Mouse (Mus musculus) lung, postnatal 0 days (tissue): ENCODE measurements around the gene Cfap97. TPM values are rescaled to one million over a fixed set of nuclear protein-coding genes. Genes with fewer than 3 reads are reported as not detected.

Source experiments
- ATAC-seq: fragments of 200-750 bp; cut with Nextera tagmentation; 2 replicates; pipeline ENCODE4 v1.8.0; 2017; ENCODE audit warnings: moderate library complexity
- DNase-seq: peaks from one replicate; pipeline ENCODE4 v3.0.0-alpha.2; 2016; ENCODE audit warnings: low spot score
- H3K27ac ChIP-seq: fragments of 300-500 bp; sonication (generic); 2 replicates; pipeline ENCODE4 v1.5.1; 2014; ENCODE audit warnings: antibody characterized with exemption, mild to moderate bottlenecking, low read length, mixed read lengths
- H3K27me3 ChIP-seq: fragments of 300-500 bp; sonication (generic); replicated peaks from 2 replicates; pipeline ENCODE4 v1.6.1; 2014; ENCODE audit warnings: low read length, mixed read lengths; ENCODE audit not compliant: insufficient read depth
- H3K36me3 ChIP-seq: fragments of 300-500 bp; sonication (generic); 2 replicates; pipeline ENCODE4 v1.6.1; 2014; ENCODE audit warnings: low read length, mixed read lengths; ENCODE audit not compliant: insufficient read depth
- H3K4me1 ChIP-seq: fragments of 300-500 bp; sonication (generic); 2 replicates; pipeline ENCODE4 v1.6.1; 2014; ENCODE audit warnings: antibody characterized with exemption, low read depth, low read length, mixed read lengths; ENCODE audit not compliant: insufficient read depth
- H3K4me2 ChIP-seq: fragments of 300-500 bp; sonication (generic); replicated peaks from 2 replicates; pipeline ENCODE4 v1.6.1; 2014; ENCODE audit warnings: low read depth, mild to moderate bottlenecking, low read length, moderate library complexity, mixed read lengths
- H3K4me3 ChIP-seq: fragments of 300-500 bp; sonication (generic); 2 replicates; pipeline ENCODE4 v1.5.1; 2014; ENCODE audit warnings: low read depth, low read length
- H3K9ac ChIP-seq: fragments of 300-500 bp; sonication (generic); replicated peaks from 2 replicates; pipeline ENCODE4 v1.6.1; 2014; ENCODE audit warnings: low read depth, mild to moderate bottlenecking
- H3K9me3 ChIP-seq: fragments of 300-500 bp; sonication (generic); 2 replicates; pipeline ENCODE4 v1.6.1; 2016; ENCODE audit warnings: low read length, mixed read lengths
- CTCF ChIP-seq: IDR thresholded peaks from 2 replicates; pipeline ENCODE4 v1.5.1; 2016; ENCODE audit warnings: antibody characterized with exemption, mild to moderate bottlenecking
- EP300 ChIP-seq: IDR thresholded peaks from 2 replicates; pipeline ENCODE4 v1.6.1; 2016; ENCODE audit warnings: antibody characterized with exemption, mild to moderate bottlenecking, control low read depth
- WGBS: fragments of 180-500 bp; shearing (Covaris S2); extraction: QIAGEN DNeasy Blood & Tissue Kit; methylation state at CpG from one replicate; pipeline ENCODE4 v1.1.7; 2014; 5-methylcytosine and 5-hydroxymethylcytosine counted together
- polyA plus RNA-seq: library from polyadenylated mRNA; unstranded; fragments of >200 nt; fragmentation: Nextera tagmentation; extraction: Ambion mirVana; gene quantifications from 2 replicates; pipeline ENCODE4 v1.2.1, GENCODE M21; 2015

The Cfap97 gene
- polyA plus RNA-seq, 1 experiment from 2014 or later = 25.8 TPM

DNA sequence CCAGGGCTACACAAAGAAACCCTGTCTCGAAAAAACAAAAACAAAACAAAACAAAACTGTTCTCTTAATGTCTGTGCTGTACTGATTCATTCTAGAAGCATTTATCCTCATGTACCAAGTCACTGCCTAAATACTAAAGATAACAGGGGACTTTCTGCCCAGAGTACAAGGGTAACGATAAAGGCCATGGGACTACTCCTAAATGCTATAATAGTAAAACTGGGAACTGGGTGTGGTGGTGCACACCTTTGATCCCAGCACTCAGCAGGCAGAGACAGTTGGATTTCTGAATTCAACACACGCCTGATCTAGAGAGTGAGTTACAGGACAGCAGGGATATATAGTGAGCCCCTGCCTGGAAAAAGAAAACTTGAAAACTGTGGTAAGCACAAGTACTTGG, 9.9 kb upstream of the Cfap97 start:
- ATAC-seq = no peak
- 82% methylated on average over 3 of the region's 3 CpGs for WGBS
- no peaks in the 10 kb centered on the region for H3K27me3 ChIP-seq
- H3K9ac ChIP-seq = no peak overlapping the region
- H3K36me3 ChIP-seq = no peaks in the 10 kb centered on the region
- H3K27ac ChIP-seq = no peak overlapping the region
- DNase-seq = no peak
- peaks cover 13% of the 10 kb centered on the region for H3K4me1 ChIP-seq
- H3K4me3 ChIP-seq = no peak overlapping the region
- H3K4me2 ChIP-seq = no peak overlapping the region
- H3K9me3 ChIP-seq = no peaks in the 10 kb centered on the region
- TF ChIP-seq EP300 (no peak), CTCF (no peak)

DNA sequence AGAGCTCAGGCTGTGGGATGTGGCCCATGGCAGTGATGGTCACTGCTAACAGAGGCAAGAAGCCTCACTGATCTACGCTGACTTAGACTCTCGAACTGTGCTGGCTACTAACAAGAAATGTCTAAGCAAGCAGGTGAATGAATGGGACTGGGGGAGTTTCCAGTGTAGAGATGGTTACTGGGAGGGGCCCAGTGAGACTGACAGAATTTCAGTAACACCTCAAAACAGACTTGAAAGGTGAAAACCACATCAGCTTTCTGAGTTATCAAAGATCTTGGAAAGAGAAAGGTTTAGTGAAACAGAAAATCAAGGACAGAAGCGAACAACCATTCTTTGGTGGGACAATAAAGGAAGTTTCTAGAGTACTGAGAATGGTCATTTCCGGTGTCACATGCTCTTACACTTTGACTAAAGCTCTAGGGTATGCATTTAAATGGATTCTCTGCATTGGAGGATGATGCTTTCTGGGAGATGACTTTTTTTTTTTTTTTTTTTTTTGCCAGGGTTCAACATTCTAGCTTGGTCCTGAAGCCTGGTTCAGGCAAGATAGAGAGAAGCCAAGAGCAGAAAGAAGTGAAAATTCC, 9.0 kb upstream of the Cfap97 start:
- no peak for ATAC-seq

DNA sequence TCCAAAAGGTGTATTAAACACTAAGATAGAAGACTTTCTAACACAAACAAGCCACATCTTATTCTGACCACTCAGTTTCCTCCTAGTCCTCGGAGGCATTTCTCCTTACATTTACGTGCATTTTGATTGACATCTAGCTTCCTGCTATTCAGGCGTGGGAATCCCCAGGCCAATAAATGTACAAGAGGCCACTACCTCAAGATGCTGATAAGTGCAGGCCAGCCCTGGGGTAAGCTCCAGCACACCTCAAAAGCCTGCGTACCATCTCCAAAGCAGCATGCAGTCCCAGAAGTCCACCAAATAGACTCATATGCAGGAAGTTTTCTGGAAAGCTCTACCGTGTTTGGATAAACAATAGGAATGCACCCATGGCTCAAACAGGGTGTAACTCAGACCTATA, 8.1 kb upstream of the Cfap97 start:
- no peak for ATAC-seq

More for the DNA sequence above, 9.0 kb upstream of the Cfap97 start:
- WGBS = 82% methylated on average over 4 of the region's 4 CpGs
- Histone ChIP-seq H3K27ac (no peak overlapping the region), H3K36me3 (no peaks in the 10 kb centered on the region), H3K4me3 (no peak overlapping the region), H3K4me2 (no peak overlapping the region), H3K4me1 (peaks cover 16% of the 10 kb centered on the region), H3K9me3 (no peaks in the 10 kb centered on the region), H3K27me3 (no peaks in the 10 kb centered on the region), H3K9ac (no peak overlapping the region)
- TF ChIP-seq EP300 = no peak
- TF ChIP-seq CTCF = no peak
- no peak for DNase-seq

DNA sequence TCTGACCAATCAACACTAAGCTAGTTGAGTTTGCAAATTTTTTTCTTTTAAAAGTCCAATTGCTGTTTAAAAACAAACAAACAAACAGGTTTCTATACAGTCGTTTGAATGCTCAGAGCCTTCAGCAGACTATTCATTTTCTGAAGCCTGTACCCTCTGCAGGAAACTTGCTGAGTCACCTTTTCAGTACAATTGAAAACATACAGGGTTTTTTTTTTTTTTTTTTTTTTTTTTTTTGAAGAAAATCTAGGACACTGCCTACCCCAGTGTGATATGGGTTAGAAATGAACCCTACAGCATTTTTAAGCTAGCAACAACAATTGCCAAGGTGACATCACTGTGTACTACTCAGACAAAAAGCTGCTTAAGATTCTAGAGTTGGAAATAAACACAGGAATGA, 7.6 kb upstream of the Cfap97 start:
- no peaks in the 10 kb centered on the region for H3K36me3 ChIP-seq
- no peaks in the 10 kb centered on the region for H3K9me3 ChIP-seq
- no peak overlapping the region for H3K4me2 ChIP-seq
- no peaks in the 10 kb centered on the region for H3K27me3 ChIP-seq
- H3K9ac ChIP-seq = no peak overlapping the region
- H3K4me3 ChIP-seq = no peak overlapping the region
- peaks cover 16% of the 10 kb centered on the region for H3K4me1 ChIP-seq
- H3K27ac ChIP-seq = 0 out of 2 replicates have a peak overlapping the region, but pooled peaks have one; percentile 34
- ATAC-seq (peak; percentile 23; the same call in 1 of the 2 replicates), DNase-seq (no peak)
- WGBS = 18% methylated on average over 1 of the region's 1 CpGs
- no peak for TF ChIP-seq CTCF
- no peak for TF ChIP-seq EP300

More for the DNA sequence above, 8.1 kb upstream of the Cfap97 start:
- H3K4me1 ChIP-seq = peaks cover 16% of the 10 kb centered on the region
- H3K9me3 ChIP-seq = no peaks in the 10 kb centered on the region
- no peak overlapping the region for H3K4me3 ChIP-seq
- no peak overlapping the region for H3K27ac ChIP-seq
- 50% methylated on average over 5 of the region's 5 CpGs for WGBS
- TF ChIP-seq CTCF (no peak), EP300 (no peak)
- no peaks in the 10 kb centered on the region for H3K27me3 ChIP-seq
- no peaks in the 10 kb centered on the region for H3K36me3 ChIP-seq
- H3K4me2 ChIP-seq = no peak overlapping the region
- no peak overlapping the region for H3K9ac ChIP-seq
- no peak for DNase-seq

DNA sequence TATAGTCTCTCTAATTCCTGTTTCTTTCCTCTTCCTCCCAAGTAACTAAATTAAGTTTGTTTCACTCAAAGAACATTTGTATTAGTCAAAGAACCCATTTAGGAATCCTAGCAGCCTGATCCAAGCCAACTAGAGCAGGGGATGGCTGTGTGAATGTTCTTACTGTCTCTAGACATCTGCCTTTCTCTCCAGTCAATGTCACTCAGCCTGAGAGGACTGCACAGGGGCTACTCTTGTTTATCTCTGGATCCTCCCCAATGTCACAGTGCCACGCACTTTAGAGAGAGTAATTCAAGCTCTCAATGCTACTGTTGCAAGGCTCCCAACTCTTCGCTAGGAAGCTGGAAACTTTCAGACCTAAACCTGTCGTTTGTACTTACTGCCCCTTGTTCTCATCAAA, 5.4 kb upstream of the Cfap97 start:
- H3K4me2 ChIP-seq = no peak overlapping the region
- no peak overlapping the region for H3K4me3 ChIP-seq
- no peak overlapping the region for H3K27ac ChIP-seq
- no peak for DNase-seq
- H3K27me3 ChIP-seq = no peaks in the 10 kb centered on the region
- no peaks in the 10 kb centered on the region for H3K9me3 ChIP-seq
- 43% methylated on average over 3 of the region's 3 CpGs for WGBS
- H3K4me1 ChIP-seq = peaks cover 16% of the 10 kb centered on the region
- no peak overlapping the region for H3K9ac ChIP-seq
- no peaks in the 10 kb centered on the region for H3K36me3 ChIP-seq
- no peak for ATAC-seq
- TF ChIP-seq CTCF = no peak
- TF ChIP-seq EP300 = no peak

DNA sequence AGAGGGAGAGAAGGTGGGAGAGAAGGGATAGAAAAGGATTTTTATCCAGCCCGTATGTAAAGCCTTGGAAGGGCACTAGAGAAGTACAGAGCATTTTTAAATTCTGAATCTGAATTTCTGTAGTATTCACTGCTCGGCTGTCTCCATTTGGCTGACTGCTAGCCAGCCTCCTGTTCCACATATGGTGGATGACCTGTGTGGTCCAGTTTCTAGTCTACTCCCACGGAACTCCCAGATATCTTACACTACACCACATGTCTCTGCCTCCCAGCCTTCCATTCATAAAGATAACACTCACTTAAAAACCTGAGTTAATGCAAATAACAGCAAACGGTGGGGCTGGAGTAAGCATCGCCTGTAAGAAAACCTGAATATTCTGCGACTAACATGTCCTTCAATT, 2.3 kb upstream of the Cfap97 start:
- TF ChIP-seq CTCF = no peak
- no peak for TF ChIP-seq EP300
- 77% methylated on average over 6 of the region's 6 CpGs for whole genome bisulfite sequencing
- no peak for DNase-seq
- peak overlapping the region; percentile 3; the same call in 1 of the 2 replicates for H3K4me2 ChIP-seq
- no peak overlapping the region for H3K27ac ChIP-seq
- no peak for ATAC-seq
- H3K9me3 ChIP-seq = no peaks in the 10 kb centered on the region
- no peak overlapping the region for H3K9ac ChIP-seq
- no peak overlapping the region for H3K4me3 ChIP-seq
- no peaks in the 10 kb centered on the region for H3K36me3 ChIP-seq
- no peaks in the 10 kb centered on the region for H3K27me3 ChIP-seq
- H3K4me1 ChIP-seq = peaks cover 13% of the 10 kb centered on the region; the same call in 1 of the 2 replicates
